Mouse (Mus musculus) induced T-regulatory cell, adult 2 months (primary cell): ENCODE results near the gene Fga.

Source experiments
- DNase-seq: peaks from one replicate; pipeline ENCODE4 v3.0.0-alpha.2; 2012; ENCODE audit warnings: low read depth

Gene Fga

GRCm38 (mm10) chr3:83027546-83028251 lies 1.8 kb downstream of the Fga start:
- DNase-seq, result no peak

GRCm38 (mm10) chr3:83030331-83030730 lies 4.5 kb downstream of the Fga start:
- DNase-seq, result no peak

GRCm38 (mm10) chr3:83032746-83033308 lies 7.0 kb downstream of the Fga start:
- no peak for DNase-seq

- DNase-seq, result no peak
Measured at GRCm38 (mm10) chr3:83033801-83034200, 7.9 kb downstream of the Fga start.

GRCm38 (mm10) chr3:83038865-83039264 lies 13.0 kb downstream of the Fga start:
- no peak for DNase-seq

- DNase-seq, result no peak
Measured at GRCm38 (mm10) chr3:83039666-83040065, 13.8 kb downstream of the Fga start.

- DNase-seq, result no peak
Measured at GRCm38 (mm10) chr3:83042451-83042850, 16.6 kb downstream of the Fga start.

- no peak for DNase-seq
Measured at GRCm38 (mm10) chr3:83046649-83047048, 20.8 kb downstream of the Fga start.

- DNase-seq, result no peak
Measured at GRCm38 (mm10) chr3:83049680-83050079, 23.8 kb downstream of the Fga start, which contains the start of gene Fgb. Gene Fgb, minus strand, starts transcription at chr3:83049863.

- no peak for DNase-seq
Measured at GRCm38 (mm10) chr3:83050661-83051060, 24.8 kb downstream of the Fga start.

- no peak for DNase-seq
Measured at GRCm38 (mm10) chr3:83052102-83052501, 26.2 kb downstream of the Fga start.

GRCm38 (mm10) chr3:83053126-83053525 lies 27.2 kb downstream of the Fga start:
- peak; percentile 8 for DNase-seq

- DNase-seq, result peak; percentile 74
Measured at GRCm38 (mm10) chr3:83053758-83054157, 27.9 kb downstream of the Fga start.

- DNase-seq, result no peak
Measured at GRCm38 (mm10) chr3:83054759-83055158, 28.9 kb downstream of the Fga start.

- peak; percentile 99 for DNase-seq
Measured at GRCm38 (mm10) chr3:83055281-83056038, 29.6 kb downstream of the Fga start, which contains the start of gene Plrg1. Gene Plrg1, plus strand, starts transcription at chr3:83055522.

GRCm38 (mm10) chr3:83057046-83057445 lies 31.2 kb downstream of the Fga start:
- peak; percentile 10 for DNase-seq

- no peak for DNase-seq
Measured at GRCm38 (mm10) chr3:83067920-83068319, 42.0 kb downstream of the Fga start.

- DNase-seq, result no peak
Measured at GRCm38 (mm10) chr3:83068869-83069268, 43.0 kb downstream of the Fga start.

- no peak for DNase-seq
Measured at GRCm38 (mm10) chr3:83070231-83070630, 44.4 kb downstream of the Fga start.

- no peak for DNase-seq
Measured at GRCm38 (mm10) chr3:83076563-83076962, 50.7 kb downstream of the Fga start.

GRCm38 (mm10) chr3:83080567-83081055 lies 54.7 kb downstream of the Fga start:
- peak; percentile 75 for DNase-seq
